Mouse (Mus musculus) embryonic stem cell, embryonic (primary cell): Measurements from ENCODE around the gene Lrrc51.

Experiments
- CTCF ChIA-PET, 4 experiments: fragments of 300-600 bp in 2 of 4; fragments of 350-600 bp in 2 of 4; sonication (Branson Sonifier 250); formaldehyde crosslinking; loops; one replicate each; lab custom pipeline; 2022; ENCODE audit warnings: inconsistent platforms in 2 of 4; lab: Charles Lee
- POLR2A ChIA-PET, 4 experiments: fragments of 300-600 bp in 2 of 4; fragments of 350-600 bp in 2 of 4; sonication (Branson Sonifier 250); formaldehyde crosslinking; loops; one replicate each; lab custom pipeline; 2022; ENCODE audit warnings: antibody characterized with exemption in 4 of 4, inconsistent platforms in 1 of 4; lab: Charles Lee

The Lrrc51 gene

GRCm38 (mm10) chr7:101910138-101910537, 23.6 kb downstream of the Lrrc51 start:
- ChIA-PET POLR2A (interaction anchor here in 1 of 4 experiments (0.8 to 14.2 kb wide), 7 partner anchors 8 to 156 kb away, joined by 3 to 105 read pairs (median 6); partner anchors contain the start of genes Folr1 and Xntrpc), CTCF (interaction anchor here in 2 of 4 experiments (0.8 to 1.0 kb wide), 2 partner anchors 10 to 243 kb away, joined by 3 read pairs; no protein-coding TSS in a partner anchor)

GRCm38 (mm10) chr7:101908367-101908766, 25.3 kb downstream of the Lrrc51 start:
- ChIA-PET POLR2A (interaction anchor here (0.7 to 14.2 kb wide), 12 partner anchors 10 to 71 kb away, joined by 3 to 105 read pairs (median 4); partner anchors contain the start of genes Anapc15 (in 1 of the 4) and Folr1 (in 1 of the 4)), CTCF (interaction anchor here in 3 of 4 experiments (0.6 to 0.8 kb wide), 3 partner anchors 11 to 245 kb away, joined by 3 to 4 read pairs (median 3); partner anchors contain the start of genes Clpb (in 1 of the 3) and Inppl1 (in 1 of the 3))

- ChIA-PET CTCF (interaction anchor here in 1 of 4 experiments (1.5 kb wide), 1 partner anchor 243 kb away, joined by 3 read pairs; the partner anchor contains the start of gene Clpb), POLR2A (interaction anchor here (0.6 to 8.8 kb wide), 15 partner anchors 10 to 193 kb away, joined by 3 to 60 read pairs (median 5); partner anchors contain the start of genes Anapc15 (in 1 of the 4) and Inppl1 (in 1 of the 4))
These were observed 27.0 kb downstream of the Lrrc51 start for GRCm38 (mm10) chr7:101906696-101907095.

- CTCF ChIA-PET, result interaction anchor here in 1 of 4 experiments (1.5 kb wide), 1 partner anchor 243 kb away, joined by 3 read pairs; the partner anchor contains the start of gene Clpb
- POLR2A ChIA-PET, result interaction anchor here (0.6 to 8.8 kb wide), 20 partner anchors 9 to 193 kb away, joined by 3 to 60 read pairs (median 4); partner anchors contain the start of gene Inppl1 (in 1 of the 4)
These were observed 27.4 kb downstream of the Lrrc51 start, which contains the start of gene Tomt for GRCm38 (mm10) chr7:101906287-101906681. Tomt (minus strand) TSS chr7:101906359.

GRCm38 (mm10) chr7:101905561-101906286, 28.0 kb downstream of the Lrrc51 start, which contains the start of gene Lamtor1:
Lamtor1 (plus strand) TSS chr7:101905904.
- ChIA-PET CTCF (interaction anchor here in 1 of 4 experiments (1.5 kb wide), 1 partner anchor 242 kb away, joined by 3 read pairs; the partner anchor contains the start of gene Clpb), POLR2A (interaction anchor here (0.5 to 8.8 kb wide), 37 partner anchors 9 to 960 kb away, joined by 3 to 60 read pairs (median 4); partner anchors contain the start of genes Inppl1 (in 3 of the 4), Clpb (in 1 of the 4), Folr1 (in 1 of the 4) and Phox2a (in 1 of the 4))

- CTCF ChIA-PET, result interaction anchor here in 2 of 4 experiments (1.0 to 1.4 kb wide), 2 partner anchors 15 to 52 kb away, joined by 3 to 5 read pairs; no protein-coding TSS in a partner anchor
- POLR2A ChIA-PET, result interaction anchor here in 3 of 4 experiments (0.8 to 8.8 kb wide), 6 partner anchors 15 to 71 kb away, joined by 3 to 60 read pairs (median 3); no protein-coding TSS in a partner anchor
These were observed 30.8 kb downstream of the Lrrc51 start for GRCm38 (mm10) chr7:101902846-101903245.

- ChIA-PET CTCF (interaction anchor here in 2 of 4 experiments (1.0 to 1.4 kb wide), 2 partner anchors 16 to 51 kb away, joined by 3 to 5 read pairs; no protein-coding TSS in a partner anchor), POLR2A (interaction anchor here in 2 of 4 experiments (1.1 to 3.9 kb wide), 2 partner anchors 34 to 70 kb away, joined by 3 to 34 read pairs; no protein-coding TSS in a partner anchor)
These were observed 31.7 kb downstream of the Lrrc51 start for GRCm38 (mm10) chr7:101901969-101902368.

GRCm38 (mm10) chr7:101900331-101901097, 33.2 kb downstream of the Lrrc51 start:
- ChIA-PET CTCF (interaction anchor here in 2 of 4 experiments (0.9 to 1.4 kb wide), 4 partner anchors 10 to 63 kb away, joined by 3 to 6 read pairs (median 3); partner anchors contain the start of gene Inppl1 (in 1 of the 2)), POLR2A (interaction anchor here (0.5 to 14.3 kb wide), 21 partner anchors 8 to 350 kb away, joined by 3 to 186 read pairs (median 3); partner anchors contain the start of genes Anapc15 (in 3 of the 4), Clpb (in 1 of the 4), Folr1 (in 1 of the 4) and Inppl1 (in 1 of the 4))

- ChIA-PET CTCF (interaction anchor here in 3 of 4 experiments (0.6 to 1.7 kb wide), 7 partner anchors 34 to 845 kb away, joined by 3 to 6 read pairs (median 4); partner anchors contain the start of gene Inppl1 (in 1 of the 3)), POLR2A (interaction anchor here (0.5 to 14.3 kb wide), 53 partner anchors 8 to 1307 kb away, joined by 3 to 186 read pairs (median 5); partner anchors contain the start of genes Lamtor1 (in 3 of the 4), Tomt (in 3 of the 4), Anapc15 (in 2 of the 4) and Folr1 (in 2 of the 4))
These were observed 37.3 kb downstream of the Lrrc51 start for GRCm38 (mm10) chr7:101896104-101897066.

- CTCF ChIA-PET, result interaction anchor here in 2 of 4 experiments (0.6 to 1.7 kb wide), 5 partner anchors 32 to 844 kb away, joined by 3 to 4 read pairs (median 3); partner anchors contain the start of genes Anapc15 (in 1 of the 2) and Inppl1 (in 1 of the 2)
- POLR2A ChIA-PET, result interaction anchor here (0.5 to 14.3 kb wide), 28 partner anchors 8 to 1307 kb away, joined by 3 to 186 read pairs (median 6); partner anchors contain the start of genes Anapc15 (in 2 of the 4), Folr1 (in 2 of the 4), Inppl1 (in 2 of the 4) and Lamtor1 (in 2 of the 4)
These were observed 38.0 kb downstream of the Lrrc51 start for GRCm38 (mm10) chr7:101895695-101896094.

GRCm38 (mm10) chr7:101888460-101888859, 45.2 kb downstream of the Lrrc51 start:
- CTCF ChIA-PET, result no interaction called here

GRCm38 (mm10) chr7:101886274-101886673, 47.4 kb downstream of the Lrrc51 start:
- CTCF ChIA-PET, result interaction anchor here (0.6 to 1.4 kb wide), 6 partner anchors 9 to 1023 kb away, joined by 3 to 5 read pairs (median 3); partner anchors contain the start of gene Relt (in 1 of the 4)
- POLR2A ChIA-PET, result interaction anchor here (0.6 to 12.7 kb wide), 22 partner anchors 10 to 217 kb away, joined by 3 to 130 read pairs (median 4); partner anchors contain the start of genes Folr1 (in 2 of the 4), Anapc15 (in 1 of the 4), Inppl1 (in 1 of the 4) and Lamtor1 (in 1 of the 4)

More at GRCm38 (mm10) chr7:101888460-101888859, 45.2 kb downstream of the Lrrc51 start:
- POLR2A ChIA-PET, result interaction anchor here in 3 of 4 experiments (0.6 to 14.3 kb wide), 6 partner anchors 8 to 71 kb away, joined by 3 to 186 read pairs (median 5); partner anchors contain the start of genes Anapc15 (in 1 of the 3) and Folr1 (in 1 of the 3)

GRCm38 (mm10) chr7:101884160-101884559, 49.5 kb downstream of the Lrrc51 start:
- POLR2A ChIA-PET, result interaction anchor here in 1 of 4 experiments (0.6 to 12.7 kb wide), 4 partner anchors 11 to 385 kb away, joined by 4 to 130 read pairs (median 6); partner anchors contain the start of gene Folr1

GRCm38 (mm10) chr7:101882413-101883154, 51.1 kb downstream of the Lrrc51 start:
- CTCF ChIA-PET, result interaction anchor here in 2 of 4 experiments (0.6 to 1.2 kb wide), 2 partner anchors 32 to 238 kb away, joined by 3 read pairs; no protein-coding TSS in a partner anchor

More at GRCm38 (mm10) chr7:101884160-101884559, 49.5 kb downstream of the Lrrc51 start:
- CTCF ChIA-PET, result no interaction called here

More at GRCm38 (mm10) chr7:101882413-101883154, 51.1 kb downstream of the Lrrc51 start:
- POLR2A ChIA-PET, result interaction anchor here in 3 of 4 experiments (0.7 to 12.7 kb wide), 10 partner anchors 12 to 942 kb away, joined by 3 to 130 read pairs (median 3); partner anchors contain the start of genes Folr1 (in 2 of the 3) and Anapc15 (in 1 of the 3)
